Mouse (Mus musculus): ENCODE results near the gene Frmd8.
A peak's percentile ranks its signal among the peaks of the same experiment; 100 is the strongest.
"Not testable (repeated sequence)": the region's sequence is repeated elsewhere in the genome, so short reads cannot be mapped to it uniquely, and the experiment has no call there.

The Frmd8 gene

DNA sequence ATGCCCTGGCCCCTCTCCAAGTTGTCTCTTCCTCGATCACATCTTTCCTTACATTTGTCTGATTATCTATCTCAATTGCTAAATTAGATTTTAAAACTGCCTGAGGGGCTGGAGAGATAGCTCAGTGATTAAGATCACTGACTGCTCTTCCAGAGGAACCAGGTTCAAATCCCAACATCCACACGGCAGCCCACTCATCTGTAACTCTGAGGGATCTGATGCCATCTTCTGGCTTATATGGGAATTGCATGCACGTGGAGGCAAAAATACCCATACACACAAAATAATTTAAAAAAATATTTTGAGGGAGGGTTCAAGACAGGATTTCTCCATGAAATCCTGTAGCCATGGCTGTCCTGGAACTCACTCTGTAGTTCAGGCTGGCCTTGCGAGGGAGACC is 10.8 kb upstream of the Frmd8 start:
- no peak for DNase-seq (ENCODE audit: low read depth, low spot score)

- DNase-seq (ENCODE audit: low read depth, low spot score): no peak
Observed at GRCm38 (mm10) chr19:5883935-5884334, 8.9 kb upstream of the Frmd8 start.

DNA sequence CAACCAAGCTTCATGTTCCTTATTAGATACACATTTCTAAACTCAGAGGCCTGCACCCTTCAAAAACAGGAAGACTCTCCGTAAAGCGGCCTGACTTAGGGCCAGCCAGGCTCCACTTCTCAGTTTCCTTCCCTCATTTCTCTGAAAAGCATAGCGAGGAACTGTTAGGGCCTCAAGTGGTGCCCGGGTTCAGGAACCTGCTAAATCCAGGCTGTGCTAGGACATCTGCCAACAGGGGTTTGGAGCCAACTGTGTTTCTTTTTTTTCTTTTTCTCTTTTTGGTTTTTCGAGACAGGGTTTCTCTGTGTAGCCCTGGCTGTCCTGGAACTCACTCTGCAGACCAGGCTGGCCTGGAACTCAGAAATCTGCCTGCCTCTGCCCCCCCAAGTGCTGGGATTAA is 7.0 kb upstream of the Frmd8 start:
- DNase-seq (ENCODE audit: low read depth, low spot score): not testable (repeated sequence)

DNA sequence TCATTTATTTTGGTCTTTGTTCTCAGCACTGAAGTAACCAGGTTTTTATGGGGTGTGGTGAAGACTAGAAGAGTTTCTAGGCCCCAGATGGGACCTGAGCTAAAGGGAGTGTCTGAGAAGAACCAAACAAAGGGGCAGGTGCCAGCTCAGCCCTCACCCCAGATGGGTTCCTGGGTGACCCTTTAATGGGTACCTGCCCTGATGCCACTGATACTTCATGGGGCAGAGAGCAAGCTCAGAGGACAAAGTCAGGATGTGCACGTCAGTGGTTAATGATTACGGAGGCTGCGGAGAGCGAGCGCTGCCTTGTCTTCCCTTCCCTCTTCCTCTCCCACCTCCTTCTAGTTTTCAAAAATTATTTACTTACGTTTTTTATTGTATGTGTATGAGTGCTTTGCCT is 6.1 kb upstream of the Frmd8 start:
- DNase-seq (ENCODE audit: low read depth, low spot score): no peak

DNA sequence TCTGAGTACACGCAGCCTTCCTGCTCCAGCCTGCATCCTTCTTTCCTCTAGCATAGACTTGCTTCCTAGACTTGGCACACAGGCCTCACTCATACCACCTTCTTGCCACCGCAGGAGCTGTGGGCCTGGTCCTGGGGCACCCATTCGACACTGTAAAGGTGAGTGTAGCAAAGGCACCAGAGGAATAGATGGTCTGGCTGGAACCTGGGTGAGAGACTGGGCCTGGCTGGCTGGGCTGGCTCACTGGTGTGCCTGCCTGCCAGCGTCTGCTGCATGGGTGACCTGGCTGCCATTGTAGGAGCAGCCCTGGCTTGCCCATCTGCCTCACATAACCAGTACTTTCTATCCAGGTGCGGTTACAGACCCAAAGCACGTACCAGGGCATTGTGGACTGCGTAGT is 4.7 kb upstream of the Frmd8 start:
- DNase-seq (ENCODE audit: low read depth, low spot score): no peak

GRCm38 (mm10) chr19:5878916-5879315 is 3.8 kb upstream of the Frmd8 start:
- no peak for DNase-seq (ENCODE audit: low read depth, low spot score)

GRCm38 (mm10) chr19:5878362-5878722 is 3.3 kb upstream of the Frmd8 start:
- no peak for DNase-seq (ENCODE audit: low read depth, low spot score)

DNA sequence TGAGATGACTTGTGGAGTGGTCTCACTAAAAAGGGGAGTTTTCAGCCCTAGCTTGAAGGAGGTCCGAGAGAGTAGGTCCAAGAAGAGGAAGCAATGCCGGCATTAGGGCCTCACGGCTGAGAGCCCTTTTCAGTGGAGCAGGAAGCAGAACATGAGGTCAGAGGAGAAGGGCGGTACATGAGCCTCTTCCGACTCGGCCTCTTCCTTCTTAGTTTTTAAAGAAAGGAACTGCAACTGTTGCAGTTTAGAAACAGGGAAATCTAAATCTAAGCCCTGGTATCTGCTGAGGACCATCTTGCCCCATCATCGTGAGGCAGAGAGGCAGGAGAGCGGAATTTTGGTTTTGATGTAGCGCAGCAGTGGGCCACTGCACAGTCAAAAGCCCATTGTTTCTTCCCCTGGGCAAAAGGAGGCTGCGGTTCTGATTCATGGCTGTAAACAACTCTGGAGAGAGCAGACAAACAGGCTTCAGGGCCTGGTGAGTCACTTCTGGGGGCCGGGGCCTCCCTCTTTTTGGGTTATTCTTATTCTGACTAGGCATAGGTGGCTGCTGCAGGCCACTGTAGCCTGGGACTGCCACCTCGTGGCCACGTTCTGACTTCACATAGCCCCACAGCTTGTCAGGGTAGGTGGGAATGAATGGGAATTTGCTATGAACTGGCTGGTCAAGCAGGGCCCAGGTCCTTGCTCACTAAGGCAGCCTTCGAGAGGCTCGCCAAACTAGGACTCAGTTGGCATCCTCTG is 2.7 kb upstream of the Frmd8 start, which contains the start of gene Slc25a45:
Gene Slc25a45, plus strand, starts transcription at position 191 of the 744 bp plus-strand sequence.
- DNase-seq (ENCODE audit: low read depth, low spot score): peak; percentile 52

DNA sequence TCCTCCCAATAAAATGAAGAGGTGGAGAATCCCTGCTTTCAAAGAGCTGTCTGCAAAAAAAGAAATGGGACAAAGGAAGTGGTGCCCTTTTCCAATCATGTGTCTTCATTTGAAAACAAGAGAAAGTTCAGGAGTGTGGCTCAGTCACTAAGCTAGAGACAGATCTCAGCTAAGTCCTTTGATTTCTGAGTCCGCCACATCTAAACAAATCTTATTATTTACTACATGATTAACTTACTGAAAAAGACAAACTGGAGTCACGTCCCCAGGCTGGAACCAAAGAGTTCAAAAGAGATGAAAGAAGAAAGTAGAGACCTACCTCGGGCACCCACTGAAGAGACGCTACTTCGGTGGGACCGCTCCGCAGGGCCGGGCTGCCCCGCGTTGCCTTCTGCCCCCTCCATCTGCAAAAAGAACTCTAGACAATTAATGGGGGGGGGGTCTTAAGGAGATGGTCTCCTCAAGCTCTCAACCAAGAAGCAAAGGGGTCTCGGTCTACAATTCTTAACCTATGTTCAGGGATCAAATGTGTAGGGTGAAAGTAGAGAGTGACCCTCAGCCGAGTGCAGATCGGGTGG is 594 bp downstream of the Frmd8 start:
- DNase-seq (ENCODE audit: low read depth, low spot score): no peak

DNA sequence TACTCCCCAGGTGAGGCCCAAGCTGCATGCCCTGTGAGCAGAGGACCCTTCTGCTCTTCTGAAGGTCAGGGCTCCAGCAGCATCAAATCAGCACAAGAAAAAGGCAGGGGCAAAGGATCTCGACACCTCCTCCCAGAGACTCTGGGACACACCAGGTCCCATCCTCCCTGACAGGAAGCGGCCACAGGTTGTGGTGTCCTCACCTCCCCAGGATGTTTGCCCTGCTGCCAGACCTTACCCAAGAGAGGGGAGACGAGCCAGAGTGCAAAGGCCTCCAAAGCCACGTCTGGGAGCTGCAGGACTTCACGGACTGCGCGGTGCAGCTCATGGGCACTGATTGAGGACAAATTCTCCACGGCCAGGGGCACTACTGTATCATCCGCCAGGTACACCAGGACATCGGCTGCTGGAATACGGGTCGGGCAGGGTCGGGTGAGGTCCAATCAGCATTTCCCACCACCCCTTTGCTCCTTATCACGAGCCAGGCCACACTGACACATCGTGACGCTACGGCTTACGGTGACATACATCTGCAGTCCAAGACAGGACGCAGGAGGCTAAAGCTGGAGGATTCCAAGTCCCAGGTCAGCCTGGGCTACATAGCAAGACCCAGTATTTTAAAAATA is 2.0 kb downstream of the Frmd8 start:
- DNase-seq (ENCODE audit: low read depth, low spot score): no peak

- DNase-seq (ENCODE audit: low read depth, low spot score): no peak
Observed at GRCm38 (mm10) chr19:5872528-5872927, 2.5 kb downstream of the Frmd8 start.

DNA sequence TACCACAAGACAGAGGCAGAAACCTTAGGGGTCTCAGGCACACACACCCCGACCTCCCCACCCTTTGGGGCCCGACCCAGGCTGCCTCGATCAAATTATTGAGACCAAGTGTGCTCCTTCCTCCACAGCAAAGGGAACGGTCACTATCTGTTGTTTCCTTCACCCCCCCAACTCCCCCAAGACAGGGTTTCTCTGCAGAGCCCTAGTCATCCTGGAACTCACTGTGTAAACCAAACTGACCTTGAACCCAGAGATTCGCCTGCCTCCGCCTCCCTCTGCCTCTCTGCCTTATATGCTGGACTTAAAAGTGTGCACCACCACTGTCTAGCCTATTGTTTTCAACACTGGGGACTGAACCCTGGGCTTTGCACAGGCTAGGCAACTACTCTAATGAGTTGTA is 3.4 kb downstream of the Frmd8 start:
- no peak for DNase-seq (ENCODE audit: low read depth, low spot score)

DNA sequence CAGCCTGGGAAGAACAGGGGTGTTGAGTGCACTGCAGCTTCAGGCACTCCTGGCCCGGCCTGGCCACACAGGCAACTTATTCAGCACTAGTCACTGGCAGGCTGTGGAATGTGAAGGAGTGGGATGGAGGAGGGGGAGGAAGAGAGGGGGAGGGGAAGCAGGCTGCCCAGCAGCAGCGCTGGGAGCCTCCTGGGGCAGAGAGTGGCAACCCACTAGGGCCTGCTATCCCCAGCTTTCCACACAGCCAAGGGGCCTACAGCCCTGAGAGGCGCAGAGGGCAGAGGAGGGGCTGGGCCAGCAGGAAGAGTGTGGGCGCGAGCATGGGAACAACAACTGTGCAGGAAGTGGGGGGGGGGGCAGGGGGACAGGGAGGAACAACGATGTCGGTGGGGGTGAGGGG is 3.8 kb downstream of the Frmd8 start:
- DNase-seq (ENCODE audit: low read depth, low spot score): no peak

- DNase-seq (ENCODE audit: low read depth, low spot score): no peak
Observed at GRCm38 (mm10) chr19:5868096-5868495, 7.0 kb downstream of the Frmd8 start.

DNA sequence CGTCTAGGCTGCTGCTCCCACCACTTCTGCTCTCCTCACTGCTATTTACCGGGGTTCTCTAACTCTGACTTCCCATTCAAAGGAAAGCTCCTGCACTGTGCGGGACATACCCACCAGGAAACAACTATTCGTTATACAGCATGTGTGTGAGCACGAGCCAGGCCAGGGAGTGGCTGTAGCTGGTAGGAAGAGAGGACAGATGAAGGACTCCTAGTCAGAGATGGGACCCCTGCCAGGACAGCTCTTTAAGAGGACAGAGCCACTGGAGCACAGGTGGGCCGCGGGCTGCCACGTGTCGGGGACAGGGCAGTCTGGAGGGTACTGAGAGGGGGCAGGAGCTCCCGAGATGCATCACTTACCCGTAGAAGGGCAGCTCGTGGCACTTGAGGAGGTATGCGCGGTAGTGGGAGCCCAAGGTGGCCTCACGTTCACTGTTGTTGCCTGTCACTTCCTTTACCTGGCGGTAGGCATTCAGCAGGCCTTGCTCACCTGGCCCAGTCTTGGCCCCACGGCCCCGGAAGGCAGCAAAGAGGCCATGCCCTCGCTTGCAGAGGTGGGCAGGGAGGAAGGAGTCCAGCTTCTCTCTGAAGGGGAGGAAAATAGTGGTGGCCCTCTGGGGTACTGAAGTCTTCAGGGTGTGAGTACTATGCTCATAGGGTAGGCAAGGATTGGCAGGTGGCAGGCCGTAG is 10.2 kb downstream of the Frmd8 start:
- DNase-seq (ENCODE audit: low read depth, low spot score): no peak

DNA sequence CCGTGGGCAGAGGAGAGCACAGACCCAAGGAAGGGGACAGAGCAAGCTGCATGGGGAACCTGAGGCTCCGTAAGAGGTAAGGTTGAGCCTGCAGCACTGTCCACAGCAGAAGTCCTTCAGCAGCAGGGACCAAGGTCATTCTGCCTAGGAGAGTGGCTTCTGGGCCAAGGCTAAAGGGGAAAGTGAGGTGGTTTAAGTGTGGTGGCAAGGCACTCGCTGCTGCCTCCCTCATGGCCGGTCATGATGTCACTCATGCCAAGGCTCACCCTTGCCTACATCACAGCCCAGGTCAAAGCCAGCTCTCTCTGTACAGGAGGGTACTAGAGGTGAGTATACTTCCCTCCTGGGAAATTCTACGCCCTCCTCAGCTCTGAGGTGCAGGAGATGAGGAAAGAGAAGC is 11.3 kb downstream of the Frmd8 start:
- DNase-seq (ENCODE audit: low read depth, low spot score): no peak

GRCm38 (mm10) chr19:5862335-5863085 is 12.6 kb downstream of the Frmd8 start:
- DNase-seq (ENCODE audit: low read depth, low spot score): no peak

DNA sequence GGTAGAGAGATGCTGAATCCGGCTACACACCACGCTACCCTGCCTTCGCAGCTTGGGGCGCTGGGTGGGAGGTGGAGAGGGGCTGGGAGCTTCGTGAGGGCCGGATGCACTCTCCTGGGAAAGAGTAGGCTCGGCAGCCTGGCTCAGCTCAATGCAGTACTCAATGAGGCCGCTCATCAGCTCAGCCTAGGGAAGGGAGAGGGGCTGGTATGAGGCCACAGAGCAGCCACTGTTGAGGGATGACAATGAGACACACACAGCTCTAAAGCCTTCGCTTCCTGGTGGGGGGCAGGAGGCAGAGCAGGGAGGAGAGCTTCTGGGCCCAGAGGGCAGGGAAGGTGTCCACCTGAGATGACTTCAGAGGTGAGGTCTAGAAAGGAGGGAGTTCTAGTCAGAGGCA is 18.5 kb downstream of the Frmd8 start:
- no peak for DNase-seq (ENCODE audit: low read depth, low spot score)

DNA sequence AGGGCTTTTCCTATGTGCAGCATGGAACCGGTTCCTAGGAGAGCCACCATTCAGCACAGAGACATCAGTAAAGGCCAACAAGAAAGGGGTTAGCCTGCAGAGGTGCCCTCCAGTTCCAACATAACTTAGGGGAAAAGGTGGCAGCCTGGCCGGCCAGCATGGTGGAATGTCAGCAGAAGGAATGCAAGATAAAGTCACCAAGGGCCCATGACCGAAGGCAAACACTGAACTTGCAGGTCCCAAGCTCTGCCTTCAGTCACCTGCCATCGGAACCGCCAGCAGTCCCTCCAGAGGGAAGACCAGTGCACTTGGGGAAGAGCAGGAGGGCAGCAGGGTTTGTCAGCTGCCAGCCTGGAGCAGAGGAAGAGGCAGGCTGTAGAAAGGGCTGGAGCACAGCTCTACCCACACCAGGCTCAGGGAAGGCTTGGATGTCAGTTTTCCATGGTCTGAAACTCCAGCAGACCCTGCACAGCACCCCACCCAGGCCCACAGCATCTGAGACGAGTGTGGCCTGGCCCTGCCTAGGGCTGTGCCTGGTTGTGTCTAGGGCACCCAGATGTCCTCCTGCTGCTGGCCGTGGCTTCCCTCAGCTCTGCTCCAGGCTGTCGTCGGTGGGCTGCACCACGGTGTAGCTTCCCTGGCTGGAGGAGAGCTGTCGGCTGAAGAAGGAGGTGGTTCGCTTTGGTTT is 22.9 kb downstream of the Frmd8 start:
- no peak for DNase-seq (ENCODE audit: low read depth, low spot score)

GRCm38 (mm10) chr19:5851481-5851971 is 23.5 kb downstream of the Frmd8 start:
- no peak for DNase-seq (ENCODE audit: low read depth, low spot score)

GRCm38 (mm10) chr19:5850860-5851259 is 24.2 kb downstream of the Frmd8 start:
- no peak for DNase-seq (ENCODE audit: low read depth, low spot score)
